8 mouse cellular contexts compared by ENCODE assay signal in genomic region chr3:95228148-95228893, GRCm38 (mm10). TPM values are rescaled to one million over a fixed set of nuclear protein-coding genes. Genes with fewer than 3 reads are reported as not detected.
DNase-seq lines count a peak whose midpoint lies in the region; ATAC-seq and TF ChIP-seq lines count a peak whose summit lies in the region.

Cdc42se1 (plus strand) TSS chr3:95228732.

- no peaks in the 10 kb centered on the region for H3K9me3 ChIP-seq in lung, embryonic 15.5 days

- peaks cover 31% of the 10 kb centered on the region for H3K36me3 ChIP-seq in lung, embryonic 15.5 days
- peaks cover 18% of the 10 kb centered on the region for H3K36me3 ChIP-seq in thymus, adult 2 months (ENCODE audit: control insufficient read depth, insufficient read depth, low read length)

- no peaks in the 10 kb centered on the region for H3K27me3 ChIP-seq in lung, embryonic 15.5 days
- H3K27me3 ChIP-seq in thymus, adult 2 months (ENCODE audit: control insufficient read depth, insufficient read depth, low read length) = no peaks in the 10 kb centered on the region

- H3K4me3 ChIP-seq in lung, embryonic 15.5 days = peak within 1 kb of the TSS; percentile 88
- peak within 1 kb of the TSS; percentile 72 for H3K4me3 ChIP-seq in thymus, adult 2 months (ENCODE audit: control insufficient read depth, insufficient read depth, low read length)

- H3K9ac ChIP-seq in lung, embryonic 15.5 days = peak within 1 kb of the TSS; percentile 96

- peak; percentile 48; the same call in 1 of the 2 replicates for TF ChIP-seq CTCF in thymus, adult 2 months (IDR thresholded peaks at IDR 0.05; ENCODE audit: borderline replicate concordance, control insufficient read depth, extremely low read depth, insufficient read depth, low read length, poor library complexity)

- peak; percentile 78 for ATAC-seq in frontal cortex, adult (ENCODE audit: low TSS enrichment)
- ATAC-seq in hematopoietic stem cell, adult 5-6 weeks (replicated peaks in 1 of 2; ENCODE audit: insufficient read depth in 1 of 2, low FRiP score in 2 of 2, low TSS enrichment in 1 of 2, low read depth in 1 of 2, poor library complexity in 2 of 2, severe bottlenecking in 2 of 2) = peak; percentile 60 to 76
- ATAC-seq in lung, embryonic 15.5 days (ENCODE audit: borderline replicate concordance, extremely low read depth, low FRiP score, low TSS enrichment) = peak; percentile 89

- H3K4me1 ChIP-seq in lung, embryonic 15.5 days = peaks cover 33% of the 10 kb centered on the region
- H3K4me1 ChIP-seq in thymus, adult 2 months (replicated peaks; ENCODE audit: control insufficient read depth, insufficient read depth, low read length) = peaks cover 28% of the 10 kb centered on the region

- DNase-seq in MEL-GATA-1-ER (ENCODE audit: extremely low read depth, low read depth) = peak; percentile 90
- DNase-seq in cerebellum, adult 8-10 months = peak; percentile 82
- DNase-seq in layer of hippocampus, adult 9-10 months (ENCODE audit: low spot score) = peak; percentile 71
- DNase-seq in ovary, adult 18-20 months (ENCODE audit: low spot score) = peak; percentile 78
- DNase-seq in thymus, adult 2 months = peak; percentile 93

- TF ChIP-seq POLR2A in thymus, adult 2 months (IDR thresholded peaks at IDR 0.05; ENCODE audit: control insufficient read depth, extremely low read depth, insufficient read depth, low read length, poor library complexity) = peak; percentile 95; the same call in 1 of the 2 replicates

- peak within 1 kb of the TSS; percentile 86 for H3K4me2 ChIP-seq in lung, embryonic 15.5 days

- under 1% methylated on average over 64 of the region's 64 CpGs for WGBS in lung, embryonic 15.5 days
- under 1% methylated on average over 64 of the region's 64 CpGs for WGBS in thymus, adult 2 months

- H3K27ac ChIP-seq in lung, embryonic 15.5 days = peak within 1 kb of the TSS; percentile 98
- H3K27ac ChIP-seq in thymus, adult 2 months (ENCODE audit: control insufficient read depth, insufficient read depth, low read length) = peak within 1 kb of the TSS; percentile 89

RNA-seq across cellular contexts. Expression of gene Cdc42se1, which starts in this region (rescaled TPM):
- total RNA-seq in hematopoietic stem cell, adult 5-6 weeks (2017) = 60.3 and 67.5 TPM in 2 replicates
- polyA plus RNA-seq in lung, embryonic 15.5 days (2015; fragmentation: Nextera tagmentation; extraction: Ambion mirVana) = 111 and 115 TPM in 2 replicates
- 137 and 156 TPM in 2 replicates for polyA plus RNA-seq in thymus, adult 2 months (2012; rRNA removed)

Comparison
In these comparisons a context has a peak if more than half of its experiments do, and no peak if none do; other contexts are left out.
1. Peak in every context shown above with its lines: DNase-seq, ATAC-seq, H3K4me3 ChIP-seq and H3K27ac ChIP-seq.